Mouse (Mus musculus): Measurements from ENCODE around the gene Ttc39b. TPM values are rescaled to one million over a fixed set of nuclear protein-coding genes. Genes with fewer than 3 reads are reported as not detected.

The Ttc39b gene
- total RNA-seq, 2 experiments from 2014 or later = 7.9 to 8.5 TPM

DNA sequence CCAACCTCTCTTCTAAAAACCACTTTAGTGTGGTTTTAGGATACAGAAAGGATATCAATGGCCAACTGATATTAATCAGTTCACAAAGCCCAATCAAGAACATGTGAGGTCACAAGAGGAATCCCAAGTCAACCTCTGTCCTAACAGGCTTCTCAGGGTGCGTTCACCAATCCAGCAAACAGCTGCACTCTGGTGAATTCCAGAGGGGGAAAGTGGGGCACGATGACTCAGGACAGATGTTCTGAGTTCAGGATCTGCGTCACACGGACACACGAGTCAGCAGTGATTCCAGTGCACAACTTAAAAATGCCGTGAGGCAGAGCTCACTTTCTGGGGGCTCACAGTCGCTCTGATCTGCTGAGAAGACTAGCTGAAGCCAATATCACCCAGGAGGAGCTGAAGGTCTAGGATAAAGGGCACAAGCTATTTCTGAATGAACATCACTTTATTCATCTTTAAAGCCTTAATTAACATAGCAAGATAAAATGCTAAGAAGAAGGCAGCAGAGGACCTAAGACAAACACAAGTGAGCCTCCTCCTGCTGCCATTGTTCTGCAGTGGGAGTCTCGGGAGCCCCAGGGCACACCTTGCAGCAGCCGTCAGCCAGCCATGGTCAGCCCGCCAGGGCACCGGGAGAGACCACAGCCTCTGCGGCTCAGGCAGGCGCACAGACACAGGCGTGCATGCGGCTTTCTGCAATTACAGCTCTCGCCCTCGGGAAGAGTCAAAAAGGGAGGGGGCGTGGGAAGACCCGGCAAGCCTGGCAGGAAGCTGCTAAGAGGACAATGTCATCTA, 39.9 kb downstream of the Ttc39b start:
- ATAC-seq (replicated peaks; ENCODE audit: low FRiP score, low TSS enrichment, poor library complexity, severe bottlenecking) = peak; percentile 61

DNA sequence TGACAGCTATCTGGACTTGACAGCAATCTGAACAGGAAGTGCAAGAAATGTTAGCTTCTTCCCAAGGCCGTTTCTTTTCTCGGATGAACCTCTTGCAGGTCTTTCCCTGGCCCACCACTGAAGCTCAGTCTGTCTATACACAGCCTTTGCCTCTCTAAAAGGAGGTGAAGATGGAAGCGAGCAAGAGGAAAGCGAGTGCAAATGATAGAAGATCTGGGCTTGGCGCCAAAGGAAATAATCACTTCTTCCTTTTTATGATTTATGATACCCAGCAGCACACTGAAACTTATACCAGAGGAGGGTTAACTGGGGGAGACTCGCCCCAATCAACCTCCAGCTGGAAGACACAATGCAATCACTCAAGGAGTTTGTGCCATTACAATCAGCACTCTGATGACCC, 41.6 kb downstream of the Ttc39b start:
- no peak for ATAC-seq (replicated peaks; ENCODE audit: low FRiP score, low TSS enrichment, poor library complexity, severe bottlenecking)

DNA sequence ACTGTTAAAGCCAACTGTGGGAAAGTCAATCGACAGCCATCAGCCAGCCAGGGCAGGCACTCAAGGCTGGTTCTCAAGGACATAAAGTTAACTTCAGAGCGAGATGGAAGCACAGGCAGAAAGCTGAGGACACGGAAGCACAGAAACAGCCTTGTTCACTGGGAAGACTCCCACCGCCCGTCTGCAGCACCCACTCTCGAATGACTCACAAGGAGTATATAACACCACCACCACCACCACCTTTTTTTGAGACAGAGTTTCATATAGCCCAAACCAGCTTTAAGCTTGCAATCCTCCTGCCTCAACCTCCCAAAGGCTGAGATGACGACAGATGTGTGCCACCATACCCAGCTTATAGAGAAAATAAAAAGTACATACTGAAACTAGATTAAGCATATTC, 44.8 kb downstream of the Ttc39b start:
- ATAC-seq (replicated peaks; ENCODE audit: low FRiP score, low TSS enrichment, poor library complexity, severe bottlenecking) = no peak

DNA sequence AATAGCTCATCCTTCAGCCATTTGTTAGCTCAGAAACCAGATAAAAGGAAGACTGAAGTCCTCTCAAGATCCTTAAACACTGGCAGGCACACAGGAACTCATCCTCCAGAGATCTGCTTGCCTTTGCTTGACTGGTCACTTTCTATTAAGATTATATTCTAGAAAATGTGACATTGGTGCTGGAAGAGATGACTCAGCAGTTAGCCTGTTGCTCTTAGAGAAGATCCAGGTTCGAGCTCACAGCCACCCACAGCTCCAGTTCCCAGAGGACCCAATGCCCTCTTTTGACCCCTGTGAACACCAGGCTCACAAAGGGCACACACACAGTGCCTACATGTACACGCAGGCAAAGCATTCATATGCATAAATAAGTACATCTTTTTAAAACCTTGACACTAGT, 49.8 kb downstream of the Ttc39b start:
- ATAC-seq (replicated peaks; ENCODE audit: low FRiP score, low TSS enrichment, poor library complexity, severe bottlenecking) = peak; percentile 18

DNA sequence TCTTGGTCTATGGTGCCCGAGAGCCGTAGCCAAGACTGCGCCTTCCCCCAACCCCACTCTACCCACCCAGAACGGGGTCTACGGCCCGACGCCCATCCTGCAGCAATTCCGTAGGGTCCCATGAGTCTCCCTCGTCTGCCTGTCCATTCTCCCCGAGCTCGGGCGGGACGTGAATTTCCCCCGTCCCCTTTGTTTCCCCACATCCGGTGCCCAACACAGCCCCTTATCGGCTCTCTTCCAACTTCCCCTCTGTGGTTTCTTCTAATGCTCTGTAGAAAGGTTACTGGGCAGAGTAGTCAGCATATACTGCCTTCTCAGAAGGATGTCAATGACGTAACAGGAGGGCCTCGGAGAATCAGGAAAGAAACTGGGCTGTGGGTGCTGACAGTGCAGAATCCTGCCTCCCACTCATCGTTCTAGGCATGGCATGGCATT, 50.4 kb downstream of the Ttc39b start:
- peak; percentile 85 for ATAC-seq (replicated peaks; ENCODE audit: low FRiP score, low TSS enrichment, poor library complexity, severe bottlenecking)

DNA sequence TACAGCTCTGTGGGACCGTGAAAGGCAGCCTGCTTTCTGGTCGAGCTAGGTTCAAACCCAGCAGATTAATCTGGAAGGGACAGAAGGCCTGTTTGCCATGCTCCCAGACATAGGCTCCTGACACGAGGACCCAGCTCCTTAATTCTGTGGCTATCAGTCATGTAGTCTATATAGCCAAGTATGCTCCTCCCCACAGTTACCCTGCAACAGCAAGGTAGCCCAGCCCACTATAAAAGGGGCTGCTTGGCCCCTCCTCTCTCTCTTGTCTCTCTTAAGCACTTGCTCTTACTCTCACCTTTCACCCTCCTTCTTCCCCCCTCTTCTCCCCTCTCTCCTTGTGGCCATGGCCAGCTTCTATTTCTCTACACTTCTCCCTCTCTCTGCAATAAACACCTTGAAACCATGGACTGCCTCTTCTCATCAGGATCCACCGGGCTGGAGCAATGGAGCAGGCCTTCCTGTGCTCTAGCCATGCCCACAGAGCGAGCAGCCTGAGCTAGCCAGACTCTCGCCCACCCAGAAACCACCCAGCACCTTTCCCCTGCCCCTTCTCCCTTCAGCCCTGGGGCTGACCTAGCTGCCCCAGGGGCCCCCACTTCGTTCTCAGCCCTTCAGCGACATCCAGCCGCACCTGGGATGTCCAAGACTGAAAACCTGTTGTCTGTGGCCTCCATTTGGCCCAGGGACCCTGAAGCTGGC, 51.0 kb downstream of the Ttc39b start:
- peak; percentile 36 for ATAC-seq (replicated peaks; ENCODE audit: low FRiP score, low TSS enrichment, poor library complexity, severe bottlenecking)

DNA sequence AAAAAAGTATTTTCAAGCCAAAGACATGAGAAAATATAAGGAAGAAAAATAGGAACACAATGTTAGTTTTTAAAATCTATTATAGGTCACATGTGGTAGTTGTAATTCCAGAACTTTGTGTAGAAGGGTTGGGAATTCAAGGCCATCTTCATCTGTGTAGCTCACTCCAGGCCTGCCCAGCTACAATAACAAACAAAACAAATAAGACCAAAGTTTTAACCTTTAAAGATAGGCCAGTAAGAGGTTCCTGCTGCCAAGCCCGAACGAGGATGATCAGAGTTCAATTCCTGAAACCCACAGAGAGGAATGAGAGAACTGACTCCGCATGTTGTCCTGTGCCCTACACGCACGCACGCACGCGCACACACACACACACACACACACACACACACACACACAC, 53.6 kb downstream of the Ttc39b start:
- no peak for ATAC-seq (replicated peaks; ENCODE audit: low FRiP score, low TSS enrichment, poor library complexity, severe bottlenecking)

DNA sequence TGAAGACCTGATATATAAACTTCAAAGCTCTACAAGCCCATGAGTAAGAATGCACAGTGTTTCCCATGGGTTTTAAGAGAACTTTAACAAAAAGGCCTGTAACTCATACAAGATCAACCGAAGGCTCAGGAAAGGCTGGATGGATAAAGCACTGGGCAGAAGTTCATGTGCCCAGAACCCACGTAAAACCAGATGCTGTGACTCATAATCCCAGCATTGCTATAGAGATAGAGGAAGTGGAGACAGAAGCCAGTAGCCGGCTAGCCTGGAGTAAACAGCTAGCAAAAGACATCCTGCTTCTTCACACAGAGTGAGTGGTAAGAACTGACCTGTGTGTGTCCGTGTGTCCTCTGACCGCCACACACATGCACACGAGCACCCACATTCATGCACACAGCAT, 54.4 kb downstream of the Ttc39b start:
- ATAC-seq (replicated peaks; ENCODE audit: low FRiP score, low TSS enrichment, poor library complexity, severe bottlenecking) = no peak

DNA sequence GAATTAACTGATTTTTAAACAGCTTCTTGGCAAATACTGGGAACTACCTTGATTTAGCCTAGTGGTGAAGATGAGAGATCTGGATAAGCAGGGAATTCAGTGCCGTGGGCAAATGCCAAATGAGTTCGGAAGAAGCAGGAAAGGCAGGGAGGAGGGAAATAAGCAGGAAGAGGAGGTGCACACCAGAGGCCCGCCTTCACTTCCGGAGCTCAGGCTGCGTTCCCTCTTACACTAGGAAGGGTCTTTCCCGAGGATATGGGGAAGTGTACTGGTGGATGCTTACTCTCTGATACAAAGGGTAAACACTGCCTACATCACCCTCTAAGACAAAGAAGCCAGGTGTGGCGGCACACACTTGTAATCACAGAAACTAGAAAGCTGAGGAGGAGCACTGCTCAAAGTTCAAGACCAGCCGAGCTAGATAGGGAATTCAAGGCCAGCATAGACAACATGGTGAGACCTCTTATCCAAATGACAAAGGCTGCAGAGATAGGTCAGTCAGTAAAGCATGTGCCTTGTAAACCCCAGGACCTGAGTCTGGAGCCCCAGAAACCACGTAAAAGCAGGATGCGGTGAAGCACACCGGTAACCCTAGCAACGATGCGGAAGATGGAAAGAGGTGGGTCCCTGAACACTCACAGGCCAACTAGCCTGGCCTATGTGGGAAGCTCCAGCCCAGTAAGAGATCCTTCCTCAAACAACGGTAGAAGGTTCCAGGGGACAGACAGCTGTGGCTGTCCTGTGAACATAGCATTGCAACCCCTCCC, 57.9 kb downstream of the Ttc39b start:
- ATAC-seq (replicated peaks; ENCODE audit: low FRiP score, low TSS enrichment, poor library complexity, severe bottlenecking) = peak; percentile 51

DNA sequence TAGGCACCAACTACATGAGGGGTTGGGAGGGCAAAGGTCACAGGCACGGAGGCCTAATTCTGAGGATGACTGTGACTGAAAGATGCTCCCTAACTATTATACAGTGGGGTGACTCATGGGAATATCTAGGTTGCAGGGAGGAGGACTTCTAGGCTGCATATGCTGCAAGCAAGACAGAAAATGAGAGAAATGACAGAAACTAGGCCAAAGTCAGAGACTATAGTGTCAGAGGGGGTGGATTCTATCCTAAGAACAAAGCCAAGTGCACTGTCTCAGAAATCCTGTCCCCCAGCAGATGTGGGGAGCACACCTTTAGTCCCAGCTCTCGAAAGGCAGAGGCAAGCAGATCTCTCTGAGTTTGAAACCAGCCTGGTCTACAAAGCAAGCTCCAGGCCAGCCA, 59.2 kb downstream of the Ttc39b start:
- no peak for ATAC-seq (replicated peaks; ENCODE audit: low FRiP score, low TSS enrichment, poor library complexity, severe bottlenecking)

DNA sequence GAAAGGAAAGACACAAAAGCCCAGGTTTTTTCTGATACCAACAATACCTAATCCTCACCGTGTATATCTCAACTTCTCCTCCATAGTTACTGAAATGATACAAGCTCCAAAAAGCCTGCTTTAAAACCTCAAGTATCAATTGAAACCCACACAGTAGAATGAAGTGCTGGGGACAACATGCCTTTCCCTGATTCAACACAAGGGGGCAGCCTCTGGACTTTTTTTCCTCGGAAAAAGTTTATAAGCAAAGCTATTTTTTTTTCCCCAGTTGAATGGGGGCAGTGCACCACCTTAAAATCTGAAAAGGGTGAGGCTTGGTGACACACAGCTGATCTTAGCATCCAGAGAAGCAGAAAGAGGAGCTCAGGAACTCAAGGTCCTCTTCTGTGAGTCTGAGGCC, 62.1 kb downstream of the Ttc39b start:
- ATAC-seq (replicated peaks; ENCODE audit: low FRiP score, low TSS enrichment, poor library complexity, severe bottlenecking) = peak; percentile 53; the same call in 1 of the 2 replicates

DNA sequence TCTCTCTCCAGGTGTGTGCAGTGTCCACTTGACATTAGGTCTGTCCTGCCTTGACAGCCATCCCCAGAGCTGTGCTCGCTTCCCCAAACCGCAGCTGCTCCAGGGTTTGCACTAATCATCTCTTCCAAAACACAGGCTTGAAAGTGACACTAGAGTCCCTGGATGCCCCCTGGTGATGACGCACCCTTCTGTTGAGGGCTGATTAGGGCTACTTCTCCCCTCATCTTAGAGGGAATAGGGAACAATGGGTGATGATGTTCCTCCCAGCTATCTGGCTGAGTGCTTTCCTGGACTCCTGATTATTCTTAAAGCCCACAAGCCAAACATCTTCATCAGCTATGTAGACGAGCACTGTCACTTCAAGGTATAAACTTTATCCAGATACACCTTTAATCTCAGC, 64.4 kb downstream of the Ttc39b start:
- ATAC-seq (replicated peaks; ENCODE audit: low FRiP score, low TSS enrichment, poor library complexity, severe bottlenecking) = no peak

DNA sequence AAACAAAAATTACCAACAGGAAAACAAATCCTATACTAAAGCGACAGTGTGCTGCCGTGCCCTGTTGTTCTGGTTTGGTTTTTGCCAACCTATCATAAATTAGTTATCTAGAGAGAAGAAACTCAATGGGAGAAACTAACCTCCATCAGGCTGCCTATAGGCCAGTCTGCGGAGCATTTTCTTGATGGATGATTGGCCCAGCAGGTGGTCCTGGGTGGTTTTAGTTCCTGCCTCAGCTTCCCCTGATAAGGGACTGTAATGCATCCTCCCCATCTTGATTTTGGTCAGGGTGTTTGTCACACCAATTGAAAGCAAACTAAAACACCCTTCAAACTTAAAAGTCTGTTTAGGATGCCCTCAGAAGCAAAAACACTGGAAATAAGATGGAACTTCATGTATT, 65.8 kb downstream of the Ttc39b start:
- ATAC-seq (replicated peaks; ENCODE audit: low FRiP score, low TSS enrichment, poor library complexity, severe bottlenecking) = no peak

DNA sequence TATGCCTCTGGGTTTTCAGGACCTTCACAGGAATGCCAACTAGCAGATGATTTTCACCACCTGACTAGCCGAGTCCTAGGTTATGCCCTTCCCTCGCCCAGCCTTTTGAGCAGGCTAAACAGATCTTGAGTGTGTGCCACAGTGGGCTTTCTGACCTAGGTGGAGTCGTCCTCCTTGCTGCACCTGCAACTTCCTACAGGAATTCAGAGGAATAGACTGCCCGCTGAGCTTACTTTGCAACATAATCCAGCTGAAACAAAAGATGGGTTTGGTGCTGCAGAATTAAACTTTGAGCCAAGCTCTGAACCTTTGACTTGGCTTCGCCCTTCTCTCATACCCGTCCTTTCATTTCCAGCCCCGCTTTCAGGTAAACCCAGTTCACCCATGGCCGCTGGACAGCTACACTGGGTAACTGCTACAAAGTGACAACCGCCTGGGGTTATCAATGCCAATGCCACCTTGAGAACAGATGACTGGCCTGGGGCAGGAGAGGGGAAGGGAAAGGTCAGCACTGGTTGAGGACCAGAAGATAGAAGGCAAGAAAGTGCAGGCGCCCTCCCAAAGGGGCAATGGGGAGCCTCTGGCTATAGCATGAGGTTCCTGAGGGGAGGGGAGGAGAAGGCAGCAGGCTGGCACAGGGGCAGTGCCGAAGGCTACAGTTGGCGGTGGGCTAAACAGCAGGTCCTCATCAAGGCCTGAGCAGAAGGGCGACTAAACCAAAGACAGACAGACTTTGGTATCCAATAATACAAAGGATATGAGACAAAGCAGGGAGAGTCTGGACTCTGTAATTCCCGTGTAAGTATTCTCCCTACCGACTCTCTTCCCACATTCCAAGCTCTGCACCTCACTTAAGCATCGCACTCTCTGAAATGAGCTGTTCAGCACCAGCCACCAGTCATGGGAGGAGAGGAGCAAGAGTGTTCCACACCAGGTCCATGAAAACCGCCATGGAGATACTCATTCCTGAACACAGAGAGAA, 66.5 kb downstream of the Ttc39b start:
- ATAC-seq (replicated peaks; ENCODE audit: low FRiP score, low TSS enrichment, poor library complexity, severe bottlenecking) = no peak

DNA sequence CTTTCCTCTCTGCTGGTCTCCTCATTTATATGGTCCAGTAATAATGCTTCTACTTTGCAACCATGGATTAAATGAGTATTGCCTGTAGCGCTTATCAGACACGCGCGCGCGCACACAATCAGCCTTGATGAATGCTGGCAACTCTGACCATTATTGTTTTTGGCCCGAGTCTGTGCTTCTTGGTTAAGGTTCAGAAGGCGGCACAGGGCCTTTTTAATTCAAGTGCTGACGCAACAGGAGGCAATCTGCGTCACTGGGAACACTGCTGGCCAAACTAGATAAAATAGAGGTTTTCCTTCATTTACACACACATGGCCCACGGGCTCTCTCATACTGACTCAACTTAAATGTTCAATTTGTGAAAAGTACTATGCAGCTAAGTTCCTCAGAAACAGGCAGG, 67.3 kb downstream of the Ttc39b start:
- no peak for ATAC-seq (replicated peaks; ENCODE audit: low FRiP score, low TSS enrichment, poor library complexity, severe bottlenecking)

DNA sequence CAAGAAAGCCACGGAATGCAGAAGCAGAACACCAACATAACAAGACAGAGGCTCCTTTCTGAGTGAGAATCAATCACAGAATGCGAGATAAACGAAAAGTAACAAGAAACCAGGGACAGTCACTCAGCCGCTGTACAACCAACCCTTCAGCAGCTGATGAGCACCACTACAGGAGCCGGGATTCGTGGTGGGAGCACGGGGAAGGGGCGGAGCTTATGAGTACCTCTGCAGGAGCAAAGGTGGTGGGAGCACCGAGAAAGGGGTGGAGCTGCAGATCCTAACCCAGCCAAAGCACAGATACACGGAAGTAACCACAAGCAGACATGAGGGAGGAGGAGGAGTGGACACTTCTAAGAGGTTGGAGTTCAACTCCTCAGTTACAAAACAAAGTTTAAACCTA, 69.1 kb downstream of the Ttc39b start:
- ATAC-seq (replicated peaks; ENCODE audit: low FRiP score, low TSS enrichment, poor library complexity, severe bottlenecking) = no peak

DNA sequence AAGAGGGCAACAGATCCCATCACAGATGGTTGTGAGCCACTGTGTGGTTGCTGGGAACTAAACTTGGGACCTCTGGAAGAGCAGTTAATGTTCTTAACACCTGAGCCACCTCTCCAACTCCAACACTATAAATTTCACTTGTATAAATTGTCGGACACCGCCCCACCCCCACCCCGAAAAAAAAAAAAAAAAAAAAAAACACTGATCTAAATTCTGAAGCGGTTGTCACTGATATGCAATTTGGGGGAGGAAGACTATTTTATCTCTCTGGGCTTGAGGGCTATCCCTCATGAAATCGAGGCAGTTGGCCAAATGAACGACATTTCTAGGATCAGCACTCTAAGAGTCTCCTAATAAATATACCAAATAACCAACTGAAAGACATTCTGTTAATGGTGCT, 70.4 kb downstream of the Ttc39b start:
- no peak for ATAC-seq (replicated peaks; ENCODE audit: low FRiP score, low TSS enrichment, poor library complexity, severe bottlenecking)

DNA sequence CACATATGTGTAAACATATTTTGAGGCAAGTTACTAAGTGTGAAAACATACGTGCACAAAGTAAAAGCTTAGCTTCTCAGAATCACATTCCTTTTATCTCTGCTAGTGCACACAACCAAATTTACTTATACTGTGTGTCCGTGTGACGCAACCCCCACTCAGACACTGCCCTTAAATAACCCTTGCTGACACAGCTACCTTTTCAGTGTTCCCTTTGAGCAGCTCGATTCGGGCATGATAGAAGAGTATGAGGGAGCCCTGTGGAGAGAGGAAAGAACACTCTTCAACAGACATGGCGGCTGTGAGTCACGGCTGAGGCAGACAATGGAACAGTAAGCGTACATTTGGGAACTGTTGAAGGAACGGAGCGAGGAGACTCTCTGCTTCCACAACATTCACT, 80.3 kb downstream of the Ttc39b start:
- ATAC-seq (replicated peaks; ENCODE audit: low FRiP score, low TSS enrichment, poor library complexity, severe bottlenecking) = no peak

DNA sequence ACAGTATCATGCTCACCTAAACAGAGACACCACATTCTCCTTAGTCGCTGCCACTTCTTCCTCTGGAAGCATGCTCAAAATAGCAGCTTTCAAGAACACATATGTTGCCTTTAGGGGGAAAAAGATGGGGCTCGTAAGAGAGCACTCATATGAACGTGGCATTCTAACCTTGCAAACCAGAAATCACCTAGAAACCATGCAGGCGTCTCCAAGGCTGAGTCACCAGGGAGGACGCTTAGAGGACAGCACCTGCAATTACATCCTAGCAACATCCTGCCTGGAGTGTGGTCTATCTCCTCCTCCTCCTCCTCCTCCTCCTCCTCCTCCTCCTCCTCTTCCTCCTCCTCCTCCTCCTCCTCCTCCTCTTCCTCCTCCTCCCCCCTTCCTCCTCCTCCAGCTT, 82.4 kb downstream of the Ttc39b start:
- no peak for ATAC-seq (replicated peaks; ENCODE audit: low FRiP score, low TSS enrichment, poor library complexity, severe bottlenecking)
